In genomic region chr12:110991361-110992127, GRCm38 (mm10) we compare ENCODE assay signal across 8 mouse cellular contexts. TPM values are rescaled to one million over a fixed set of nuclear protein-coding genes. Genes with fewer than 3 reads are reported as not detected.
DNase-seq lines count a peak whose midpoint lies in the region; ATAC-seq and TF ChIP-seq lines count a peak whose summit lies in the region.

No protein-coding gene starts in this region.

- H3K27me3 ChIP-seq in kidney, adult 2 months (replicated peaks; ENCODE audit: control insufficient read depth, insufficient read depth, low read length), result no peaks in the 10 kb centered on the region
- H3K27me3 ChIP-seq in liver, postnatal 0 days (ENCODE audit: insufficient read depth, low read length), result no peaks in the 10 kb centered on the region
- no peaks in the 10 kb centered on the region for H3K27me3 ChIP-seq in neural tube, embryonic 12.5 days (replicated peaks)
- no peaks in the 10 kb centered on the region for H3K27me3 ChIP-seq in thymus, adult 2 months (ENCODE audit: control insufficient read depth, insufficient read depth, low read length)

- peak overlapping the region; percentile 74 for H3K4me2 ChIP-seq in liver, postnatal 0 days (ENCODE audit: low read depth, low read length)
- H3K4me2 ChIP-seq in neural tube, embryonic 12.5 days (replicated peaks), result peak overlapping the region; percentile 65

- TF ChIP-seq POLR2A in kidney, adult 2 months (IDR thresholded peaks at IDR 0.05; ENCODE audit: low read depth, low read length), result no peak
- TF ChIP-seq POLR2A in thymus, adult 2 months (IDR thresholded peaks at IDR 0.05; ENCODE audit: control insufficient read depth, extremely low read depth, insufficient read depth, low read length, poor library complexity), result no peak

- no peaks in the 10 kb centered on the region; the same call in 1 of the 2 replicates for H3K4me1 ChIP-seq in kidney, adult 2 months (ENCODE audit: control insufficient read depth, insufficient read depth, low read length)
- H3K4me1 ChIP-seq in liver, postnatal 0 days (ENCODE audit: insufficient read depth), result peaks cover 9% of the 10 kb centered on the region
- H3K4me1 ChIP-seq in neural tube, embryonic 12.5 days, result peaks cover 7% of the 10 kb centered on the region; the same call in 1 of the 2 replicates
- H3K4me1 ChIP-seq in thymus, adult 2 months (replicated peaks; ENCODE audit: control insufficient read depth, insufficient read depth, low read length), result peaks cover 4% of the 10 kb centered on the region; the same call in 1 of the 2 replicates

- TF ChIP-seq EP300 in liver, postnatal 0 days (IDR thresholded peaks at IDR 0.05; ENCODE audit: low read depth), result peak; percentile 22; the same call in 1 of the 2 replicates

- peak overlapping the region; percentile 15 for H3K27ac ChIP-seq in kidney, adult 2 months (ENCODE audit: insufficient read depth, low read depth, low read length)
- H3K27ac ChIP-seq in liver, postnatal 0 days (ENCODE audit: low read depth), result peak overlapping the region; percentile 49
- no peak overlapping the region for H3K27ac ChIP-seq in neural tube, embryonic 12.5 days
- peak overlapping the region; percentile 12; the same call in 1 of the 2 replicates for H3K27ac ChIP-seq in thymus, adult 2 months (ENCODE audit: control insufficient read depth, insufficient read depth, low read length)

- peak overlapping the region; percentile 50 for H3K4me3 ChIP-seq in kidney, adult 2 months (ENCODE audit: insufficient read depth, low read depth, low read length)
- H3K4me3 ChIP-seq in liver, postnatal 0 days (ENCODE audit: low read depth, low read length), result peak overlapping the region; percentile 56
- peak overlapping the region; percentile 46 for H3K4me3 ChIP-seq in neural tube, embryonic 12.5 days
- peak overlapping the region; percentile 60 for H3K4me3 ChIP-seq in thymus, adult 2 months (ENCODE audit: control insufficient read depth, insufficient read depth, low read length)

- no peaks in the 10 kb centered on the region for H3K9me3 ChIP-seq in liver, postnatal 0 days (ENCODE audit: low read length)
- H3K9me3 ChIP-seq in neural tube, embryonic 12.5 days, result no peaks in the 10 kb centered on the region

- peak overlapping the region; percentile 53 for H3K9ac ChIP-seq in liver, postnatal 0 days (replicated peaks)
- H3K9ac ChIP-seq in neural tube, embryonic 12.5 days, result peak overlapping the region; percentile 54

- no peaks in the 10 kb centered on the region for H3K36me3 ChIP-seq in kidney, adult 2 months (ENCODE audit: control insufficient read depth, insufficient read depth, low read length)
- no peaks in the 10 kb centered on the region for H3K36me3 ChIP-seq in liver, postnatal 0 days (replicated peaks; ENCODE audit: insufficient read depth, low read length)
- no peaks in the 10 kb centered on the region for H3K36me3 ChIP-seq in neural tube, embryonic 12.5 days
- no peaks in the 10 kb centered on the region for H3K36me3 ChIP-seq in thymus, adult 2 months (ENCODE audit: control insufficient read depth, insufficient read depth, low read length)

- TF ChIP-seq CTCF in kidney, adult 2 months (conservative IDR thresholded peaks at IDR 0.05; ENCODE audit: insufficient read depth, insufficient read length, low read depth, low read length), result peak; percentile 76
- peak; percentile 93 for TF ChIP-seq CTCF in liver, postnatal 0 days (IDR thresholded peaks at IDR 0.05; ENCODE audit: low read depth)
- TF ChIP-seq CTCF in thymus, adult 2 months (IDR thresholded peaks at IDR 0.05; ENCODE audit: borderline replicate concordance, control insufficient read depth, extremely low read depth, insufficient read depth, low read length, poor library complexity), result peak; percentile 75; the same call in 1 of the 2 replicates

- peak; percentile 90 for DNase-seq in CD4-positive helper T cell, adult 2 months (ENCODE audit: low read depth, low spot score)
- peak; percentile 84 for DNase-seq in adrenal gland, postnatal 10 days
- DNase-seq in embryo, embryonic 9.5 days (ENCODE audit: extremely low spot score), result peak; percentile 88
- DNase-seq in heart, adult 8-10 months (ENCODE audit: low spot score), result peak; percentile 56
- peak; percentile 86 for DNase-seq in kidney, adult 2 months
- DNase-seq in liver, postnatal 0 days, result peak; percentile 92
- peak; percentile 88 for DNase-seq in thymus, adult 2 months

- ATAC-seq in liver, postnatal 0 days, result peak; percentile 89
- peak; percentile 90 for ATAC-seq in neural tube, embryonic 12.5 days (ENCODE audit: low FRiP score, low read depth)

- WGBS in kidney, adult 2 months, result 11% methylated on average over 23 of the region's 23 CpGs
- WGBS in liver, postnatal 0 days (ENCODE audit: insufficient replicate concordance), result under 1% methylated on average over 23 of the region's 23 CpGs
- 6% methylated on average over 23 of the region's 23 CpGs for WGBS in neural tube, embryonic 12.5 days
- WGBS in thymus, adult 2 months, result 4% methylated on average over 23 of the region's 23 CpGs

RNA-seq across cellular contexts. Expression of gene Ankrd9, which starts 12.7 kb away (rescaled TPM):
- total RNA-seq in adrenal gland, postnatal 10 days (2021), result 10 to 100 TPM; 35.7 to 49.7 TPM
- 10 to 100 TPM; 61.3 to 73.8 (median 68.6) TPM for total RNA-seq in heart, adult 8-10 months (2022)
- polyA plus RNA-seq in kidney, adult 2 months (2012; rRNA removed), result 23.9 and 28.0 TPM in 2 replicates
- polyA plus RNA-seq in liver, postnatal 0 days (2015; fragmentation: Nextera tagmentation; extraction: Ambion mirVana), result 15.9 and 16.5 TPM in 2 replicates
- 9.5 and 10.5 TPM in 2 replicates for polyA plus RNA-seq in neural tube, embryonic 12.5 days (2016; fragmentation: Nextera tagmentation; extraction: Ambion mirVana)
- polyA plus RNA-seq in thymus, adult 2 months (2012; rRNA removed), result 32.6 and 33.0 TPM in 2 replicates

RNA-seq across cellular contexts. Expression of gene Rcor1, which starts 47.6 kb away (rescaled TPM):
- 10 to 100 TPM; 38.5 to 39.2 TPM for total RNA-seq in adrenal gland, postnatal 10 days (2021)
- 10 to 100 TPM; 11.9 to 14.3 (median 13.4) TPM for total RNA-seq in heart, adult 8-10 months (2022)
- 9.7 and 11.5 TPM in 2 replicates for polyA plus RNA-seq in kidney, adult 2 months (2012; rRNA removed)
- 3.6 and 4.8 TPM in 2 replicates for polyA plus RNA-seq in liver, postnatal 0 days (2015; fragmentation: Nextera tagmentation; extraction: Ambion mirVana)
- polyA plus RNA-seq in neural tube, embryonic 12.5 days (2016; fragmentation: Nextera tagmentation; extraction: Ambion mirVana), result 7.9 and 8.5 TPM in 2 replicates
- polyA plus RNA-seq in thymus, adult 2 months (2012; rRNA removed), result 21.9 and 24.4 TPM in 2 replicates
